Mouse (Mus musculus) heart, embryonic 16.5 days (tissue): Measurements from ENCODE around the gene Ppp1r12c. TPM values are rescaled to one million over a fixed set of nuclear protein-coding genes. Genes with fewer than 3 reads are reported as not detected.
A peak's percentile ranks its signal among the peaks of the same experiment; 100 is the strongest.
"Not testable (repeated sequence)": the region's sequence is repeated elsewhere in the genome, so short reads cannot be mapped to it uniquely, and the experiment has no call there.

ENCODE experiments used
- ATAC-seq: fragments of 200-750 bp; cut with Nextera tagmentation; replicated peaks from 2 replicates; pipeline ENCODE4 v1.8.0; 2017; ENCODE audit warnings: moderate number of reproducible peaks; ENCODE audit not compliant: insufficient read depth, low FRiP score; ENCODE audit errors: extremely low read depth
- H3K27ac ChIP-seq: fragments of 300-500 bp; sonication (generic); 2 replicates; pipeline ENCODE4 v1.5.1; 2014; ENCODE audit warnings: mild to moderate bottlenecking, low read length, control low read depth, moderate library complexity
- H3K27me3 ChIP-seq: fragments of 300-500 bp; sonication (generic); 2 replicates; pipeline ENCODE4 v1.6.1; 2014; ENCODE audit warnings: low read length, mixed read lengths; ENCODE audit not compliant: control insufficient read depth, insufficient read depth
- H3K36me3 ChIP-seq: fragments of 300-500 bp; sonication (generic); 2 replicates; pipeline ENCODE4 v1.6.1; 2014; ENCODE audit not compliant: control insufficient read depth, insufficient read depth
- H3K4me1 ChIP-seq: fragments of 300-500 bp; sonication (generic); 2 replicates; pipeline ENCODE4 v1.6.1; 2014; ENCODE audit warnings: low read length, mixed read lengths; ENCODE audit not compliant: control insufficient read depth, insufficient read depth
- H3K4me2 ChIP-seq: fragments of 300-500 bp; sonication (generic); 2 replicates; pipeline ENCODE4 v1.6.1; 2014; ENCODE audit warnings: low read depth, mild to moderate bottlenecking, control low read depth, low read length
- H3K4me3 ChIP-seq: fragments of 300-500 bp; sonication (generic); 2 replicates; pipeline ENCODE4 v1.5.1; 2014; ENCODE audit warnings: mild to moderate bottlenecking, control low read depth, low read length
- H3K9ac ChIP-seq: fragments of 300-500 bp; sonication (generic); 2 replicates; pipeline ENCODE4 v1.6.1; 2014; ENCODE audit warnings: low read length, control low read depth
- H3K9me3 ChIP-seq: fragments of 300-500 bp; sonication (generic); replicated peaks from 2 replicates; pipeline ENCODE4 v1.6.1; 2016; ENCODE audit warnings: low read length; ENCODE audit not compliant: control insufficient read depth
- WGBS: fragments of 180-500 bp; shearing (Covaris S2); extraction: QIAGEN DNeasy Blood & Tissue Kit; methylation state at CpG from one replicate; pipeline ENCODE4 v1.1.7; 2014; 5-methylcytosine and 5-hydroxymethylcytosine counted together
- polyA plus RNA-seq: library from polyadenylated mRNA; unstranded; fragments of >200 nt; fragmentation: Nextera tagmentation; extraction: Ambion mirVana; gene quantifications from 2 replicates; pipeline ENCODE4 v1.2.1, GENCODE M21; 2015

The Ppp1r12c gene
- polyA plus RNA-seq, 1 experiment from 2014 or later = 28.6 TPM

DNA sequence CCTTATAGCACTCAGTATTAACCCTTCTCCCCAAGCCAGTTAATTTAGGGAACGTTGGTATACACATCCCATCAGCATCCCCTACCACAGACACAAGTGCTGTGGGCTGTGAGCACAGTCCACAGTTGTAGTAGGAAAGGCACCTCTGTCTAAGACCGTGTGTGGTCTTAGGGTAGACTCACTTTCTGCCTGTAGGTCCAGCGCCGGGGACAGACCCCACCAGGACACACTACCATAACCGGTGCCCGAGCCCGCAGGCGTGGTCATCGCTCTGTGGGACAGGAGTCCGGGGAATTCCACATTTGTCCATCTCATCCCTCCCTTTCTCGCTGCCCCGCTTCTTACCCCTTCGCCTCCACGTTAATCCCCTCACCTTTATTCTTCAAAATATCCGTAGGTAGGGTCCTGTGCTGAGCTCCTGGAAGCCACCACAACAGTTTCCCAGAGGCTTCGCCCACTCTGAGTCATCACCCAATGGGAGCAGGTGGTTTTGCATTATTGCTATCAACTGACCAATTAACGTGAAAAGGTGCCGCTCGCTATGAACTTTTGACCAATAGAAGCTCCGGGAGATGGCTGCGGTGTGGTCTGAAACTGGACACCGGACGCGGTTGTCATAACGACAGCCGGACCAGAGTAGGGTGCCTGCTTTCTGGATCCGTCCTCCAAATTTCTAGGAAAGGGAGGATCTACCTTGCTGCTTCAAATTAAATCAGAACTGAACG, 30.7 kb upstream of the Ppp1r12c start, which contains the start of gene Dnaaf3:
Gene Dnaaf3 (minus strand): TSS at position 449 of the 725 bp plus-strand sequence.
- Histone ChIP-seq H3K27me3 (peaks cover 3% of the 10 kb centered on the region; the same call in 1 of the 2 replicates), H3K4me1 (no peaks in the 10 kb centered on the region), H3K9me3 (no peaks in the 10 kb centered on the region), H3K27ac (no peak within 1 kb of the TSS), H3K4me2 (peak within 1 kb of the TSS; percentile 81), H3K36me3 (no peaks in the 10 kb centered on the region), H3K4me3 (peak within 1 kb of the TSS; percentile 48), H3K9ac (peak within 1 kb of the TSS; percentile 36; the same call in 1 of the 2 replicates)
- ATAC-seq = peak; percentile 95
- 5% methylated on average over 28 of the region's 28 CpGs for WGBS

- not testable (repeated sequence) for H3K27me3 ChIP-seq, H3K9ac ChIP-seq, H3K4me1 ChIP-seq, H3K27ac ChIP-seq, H3K4me3 ChIP-seq, H3K36me3 ChIP-seq, ATAC-seq, H3K4me2 ChIP-seq, H3K9me3 ChIP-seq
- WGBS = 39% methylated on average over 7 of the region's 8 CpGs
Measured at GRCm38 (mm10) chr7:4530166-4530565, 28.7 kb upstream of the Ppp1r12c start.

DNA sequence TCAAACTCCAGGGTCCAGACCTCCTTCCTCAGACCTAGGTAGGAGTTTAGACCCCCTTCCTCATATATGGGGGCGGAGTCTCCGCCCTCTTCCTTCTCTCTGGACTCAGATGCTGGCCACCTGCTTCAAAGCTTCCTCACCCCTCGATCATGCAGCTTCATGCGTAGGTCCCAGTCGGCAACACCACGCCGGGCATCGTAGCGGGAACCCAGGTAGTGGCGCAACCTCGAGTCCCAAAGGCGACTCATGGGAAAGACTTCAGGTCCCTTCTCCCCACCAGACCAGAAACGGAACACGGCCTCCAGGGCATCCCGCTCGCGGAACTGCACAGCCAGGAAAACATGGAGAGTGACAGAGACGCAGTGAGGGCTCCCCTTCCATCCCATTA, 25.8 kb upstream of the Ppp1r12c start:
- H3K27ac ChIP-seq = no peak overlapping the region
- no peak overlapping the region for H3K4me3 ChIP-seq
- H3K27me3 ChIP-seq = peaks cover 3% of the 10 kb centered on the region; the same call in 1 of the 2 replicates
- H3K4me1 ChIP-seq = peaks cover 17% of the 10 kb centered on the region
- no peak for ATAC-seq
- no peaks in the 10 kb centered on the region for H3K9me3 ChIP-seq
- no peak overlapping the region for H3K9ac ChIP-seq
- peak overlapping the region; percentile 69; the same call in 1 of the 2 replicates for H3K4me2 ChIP-seq
- no peaks in the 10 kb centered on the region for H3K36me3 ChIP-seq
- WGBS = 52% methylated on average over 18 of the region's 18 CpGs

- H3K36me3 ChIP-seq = no peaks in the 10 kb centered on the region
- H3K9ac ChIP-seq = peak overlapping the region; percentile 62
- ATAC-seq = peak; percentile 59
- H3K27me3 ChIP-seq = peaks cover 3% of the 10 kb centered on the region; the same call in 1 of the 2 replicates
- WGBS = 20% methylated on average over 40 of the region's 40 CpGs
- H3K4me1 ChIP-seq = peaks cover 17% of the 10 kb centered on the region
- peak overlapping the region; percentile 40; the same call in 1 of the 2 replicates for H3K27ac ChIP-seq
- H3K4me2 ChIP-seq = peak overlapping the region; percentile 69
- no peaks in the 10 kb centered on the region for H3K9me3 ChIP-seq
- H3K4me3 ChIP-seq = peak overlapping the region; percentile 45
Measured at GRCm38 (mm10) chr7:4526341-4527301, 25.1 kb upstream of the Ppp1r12c start.

DNA sequence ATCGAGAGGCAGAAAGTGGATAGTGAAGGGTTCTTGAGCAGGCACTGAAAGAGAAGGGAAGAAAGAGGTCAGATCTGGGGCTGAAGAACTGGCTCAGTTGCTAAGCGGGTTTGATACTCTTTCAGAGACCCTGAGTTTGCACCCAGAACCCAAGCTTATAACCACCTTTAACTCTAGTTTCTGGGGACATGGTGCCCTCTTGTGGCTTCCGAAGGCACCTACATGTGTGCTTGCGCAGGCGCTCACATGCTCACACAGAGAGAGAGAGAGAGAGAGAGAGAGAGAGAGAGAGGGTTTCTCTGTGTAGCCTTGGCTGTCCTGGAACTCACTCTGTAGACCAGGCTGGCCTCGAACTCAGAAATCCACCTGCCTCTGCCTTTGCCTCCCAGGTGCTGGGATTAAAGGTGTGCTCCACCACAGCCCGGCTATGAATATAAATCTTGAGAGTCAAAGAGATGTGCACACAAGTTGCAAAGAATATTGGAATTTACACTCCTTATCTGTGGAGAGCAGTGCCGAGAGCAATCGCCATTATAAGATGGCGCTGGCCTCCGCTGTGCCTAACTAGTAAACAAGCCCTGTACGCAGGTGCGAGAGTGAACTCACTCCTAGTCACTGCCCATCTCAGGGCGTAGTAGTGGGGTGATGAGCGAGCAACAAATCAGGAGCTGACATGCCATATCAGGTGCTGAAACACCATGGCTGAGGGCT, 22.9 kb upstream of the Ppp1r12c start, which contains the start of gene Tnni3:
Gene Tnni3 (minus strand): TSS at position 18 of the 711 bp plus-strand sequence.
- Histone ChIP-seq H3K4me2 (peak within 1 kb of the TSS; percentile 48), H3K27ac (peak within 1 kb of the TSS; percentile 99), H3K4me3 (peak within 1 kb of the TSS; percentile 58), H3K4me1 (peaks cover 20% of the 10 kb centered on the region), H3K9ac (peak within 1 kb of the TSS; percentile 82)
- not testable (repeated sequence) for H3K27me3 ChIP-seq, H3K36me3 ChIP-seq, H3K9me3 ChIP-seq, ATAC-seq
- 60% methylated on average over 15 of the region's 15 CpGs for WGBS

DNA sequence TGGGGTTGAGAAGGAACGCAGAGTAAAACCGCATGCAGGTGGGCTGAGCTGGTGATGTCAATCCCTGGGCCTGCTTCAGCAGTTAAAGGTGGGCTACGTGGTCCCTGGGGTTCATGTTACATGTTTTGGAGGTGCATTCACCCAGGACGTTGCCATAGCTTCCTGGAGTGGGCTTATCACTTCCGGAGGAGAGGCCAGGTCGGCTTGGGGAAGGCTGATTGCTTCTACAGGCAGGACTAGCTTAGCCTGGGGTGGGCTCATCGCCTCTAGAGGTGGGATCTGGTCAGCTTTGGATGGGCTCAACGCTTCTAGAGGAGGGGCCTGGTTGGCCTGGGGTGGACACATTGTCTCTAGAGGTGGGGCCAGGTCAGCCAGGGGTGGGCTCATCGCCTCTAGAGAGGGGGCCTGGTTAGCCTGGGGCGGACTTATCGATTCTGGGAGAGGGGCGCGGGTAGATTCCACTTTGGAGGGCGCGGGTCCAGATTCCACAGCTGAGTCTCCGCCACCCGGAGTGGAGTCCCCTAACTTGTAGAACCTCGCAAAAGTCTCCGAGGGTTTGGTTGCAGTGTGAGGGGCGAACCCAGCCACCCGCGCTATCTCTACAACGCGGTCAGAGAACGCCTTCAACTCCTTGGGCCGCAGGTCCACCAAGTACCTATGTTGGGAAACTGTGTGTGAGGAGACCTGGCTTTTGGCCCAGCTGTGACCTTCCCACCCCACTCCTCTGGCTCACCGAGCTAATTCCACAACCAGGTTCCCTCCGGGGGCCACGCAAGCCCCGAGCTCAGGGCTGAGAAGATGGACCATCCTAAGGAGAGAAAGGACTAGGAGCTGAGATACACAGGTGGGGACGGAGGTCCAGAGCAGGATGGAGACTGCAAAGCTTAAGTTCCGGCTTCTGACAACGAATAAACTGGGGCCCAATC, 22.0 kb upstream of the Ppp1r12c start:
- H3K9me3 ChIP-seq = no peaks in the 10 kb centered on the region
- peak overlapping the region; percentile 82 for H3K9ac ChIP-seq
- peaks cover 6% of the 10 kb centered on the region for H3K36me3 ChIP-seq
- peak overlapping the region; percentile 99 for H3K27ac ChIP-seq
- H3K27me3 ChIP-seq = no peaks in the 10 kb centered on the region
- H3K4me2 ChIP-seq = peak overlapping the region; percentile 48
- H3K4me3 ChIP-seq = peak overlapping the region; percentile 58
- 81% methylated on average over 33 of the region's 33 CpGs for WGBS
- ATAC-seq = no peak
- H3K4me1 ChIP-seq = peaks cover 23% of the 10 kb centered on the region

DNA sequence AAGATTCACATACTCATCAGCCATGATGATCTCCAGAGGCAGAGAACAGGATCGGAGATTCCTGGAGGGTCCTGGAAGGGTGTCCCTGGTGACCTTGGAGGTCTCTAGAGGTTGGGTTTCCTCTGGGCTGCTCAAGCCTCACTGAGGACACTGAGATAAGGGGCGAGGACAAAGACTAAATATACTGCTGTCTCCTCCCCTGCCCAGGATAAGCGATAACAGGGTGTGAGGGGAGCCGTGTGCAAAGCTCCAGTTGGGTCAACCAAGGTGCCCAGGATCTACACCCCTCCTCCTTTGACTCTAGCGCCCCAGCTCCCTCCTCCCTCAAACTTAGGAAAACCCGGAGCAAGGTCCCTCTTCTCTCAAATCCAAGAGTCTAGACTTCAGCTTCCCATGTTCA, 20.8 kb upstream of the Ppp1r12c start:
- peaks cover 12% of the 10 kb centered on the region for H3K36me3 ChIP-seq
- H3K27ac ChIP-seq = peak overlapping the region; percentile 99
- no peaks in the 10 kb centered on the region for H3K27me3 ChIP-seq
- peaks cover 26% of the 10 kb centered on the region for H3K4me1 ChIP-seq
- ATAC-seq = peak; percentile 83
- H3K9me3 ChIP-seq = no peaks in the 10 kb centered on the region
- peak overlapping the region; percentile 82 for H3K9ac ChIP-seq
- 37% methylated on average over 6 of the region's 6 CpGs for WGBS
- peak overlapping the region; percentile 48 for H3K4me2 ChIP-seq
- H3K4me3 ChIP-seq = peak overlapping the region; percentile 58
